Mouse (Mus musculus) intestine, embryonic 15.5 days (tissue): ENCODE results near the gene Eps8l1. TPM values are rescaled to one million over a fixed set of nuclear protein-coding genes. Genes with fewer than 3 reads are reported as not detected.
A peak's percentile ranks its signal among the peaks of the same experiment; 100 is the strongest.

Experiments
- ATAC-seq: fragments of 200-750 bp; cut with Nextera tagmentation; 2 replicates; pipeline ENCODE4 v1.8.0; 2017; ENCODE audit warnings: moderate TSS enrichment, moderate library complexity
- H3K27ac ChIP-seq: fragments of 300-500 bp; sonication (generic); 2 replicates; pipeline ENCODE4 v1.5.1; 2015; ENCODE audit warnings: mild to moderate bottlenecking, inconsistent platforms
- H3K27me3 ChIP-seq: fragments of 300-500 bp; sonication (generic); replicated peaks from 2 replicates; pipeline ENCODE4 v1.6.1; 2015; ENCODE audit warnings: inconsistent platforms
- H3K36me3 ChIP-seq: fragments of 300-500 bp; sonication (generic); 2 replicates; pipeline ENCODE4 v1.6.1; 2015; ENCODE audit warnings: inconsistent platforms
- H3K4me1 ChIP-seq: fragments of 300-500 bp; sonication (generic); replicated peaks from 2 replicates; pipeline ENCODE4 v1.6.1; 2015; ENCODE audit warnings: inconsistent platforms
- H3K4me2 ChIP-seq: fragments of 300-500 bp; sonication (generic); replicated peaks from 2 replicates; pipeline ENCODE4 v1.6.1; 2015; ENCODE audit warnings: mild to moderate bottlenecking, inconsistent platforms
- H3K4me3 ChIP-seq: fragments of 300-500 bp; sonication (generic); replicated peaks from 2 replicates; pipeline ENCODE4 v1.5.1; 2015; ENCODE audit warnings: inconsistent platforms
- H3K9ac ChIP-seq: fragments of 300-500 bp; sonication (generic); 2 replicates; pipeline ENCODE4 v1.6.1; 2015; ENCODE audit warnings: inconsistent platforms
- H3K9me3 ChIP-seq: fragments of 300-500 bp; sonication (generic); 2 replicates; pipeline ENCODE4 v1.6.1; 2016; ENCODE audit warnings: inconsistent platforms
- WGBS: fragments of 180-500 bp; shearing (Covaris S2); methylation state at CpG from one replicate; pipeline ENCODE4 v1.1.7; 2015; 5-methylcytosine and 5-hydroxymethylcytosine counted together
- polyA plus RNA-seq: library from polyadenylated mRNA; unstranded; fragments of >200 nt; fragmentation: Nextera tagmentation; extraction: Ambion mirVana; gene quantifications from 2 replicates; pipeline ENCODE4 v1.2.1, GENCODE M21; 2015

The Eps8l1 gene
- polyA plus RNA-seq, 1 experiment from 2014 or later = 3.4 TPM

GRCm38 (mm10) chr7:4502421-4503090 lies 42.1 kb downstream of the Eps8l1 start:
- H3K9me3 ChIP-seq = no peaks in the 10 kb centered on the region
- H3K27ac ChIP-seq = peak overlapping the region; percentile 85; the same call in 1 of the 2 replicates
- 9% methylated on average over 14 of the region's 14 CpGs for WGBS
- H3K4me2 ChIP-seq = peak overlapping the region; percentile 79
- peak; percentile 16 for ATAC-seq
- peaks cover 28% of the 10 kb centered on the region for H3K4me1 ChIP-seq
- H3K4me3 ChIP-seq = peak overlapping the region; percentile 86
- no peaks in the 10 kb centered on the region for H3K27me3 ChIP-seq
- H3K36me3 ChIP-seq = no peaks in the 10 kb centered on the region
- no peak overlapping the region; the same call in 1 of the 2 replicates for H3K9ac ChIP-seq

GRCm38 (mm10) chr7:4503100-4503499 lies 42.6 kb downstream of the Eps8l1 start:
- WGBS = 79% methylated on average over 4 of the region's 4 CpGs
- Histone ChIP-seq H3K36me3 (no peaks in the 10 kb centered on the region), H3K27me3 (no peaks in the 10 kb centered on the region), H3K27ac (no peak overlapping the region), H3K9ac (no peak overlapping the region), H3K4me1 (peaks cover 25% of the 10 kb centered on the region), H3K9me3 (no peaks in the 10 kb centered on the region), H3K4me2 (no peak overlapping the region), H3K4me3 (no peak overlapping the region)
- ATAC-seq = no peak

- Histone ChIP-seq H3K9ac (no peak overlapping the region), H3K27me3 (no peaks in the 10 kb centered on the region), H3K4me3 (no peak overlapping the region), H3K36me3 (no peaks in the 10 kb centered on the region), H3K9me3 (no peaks in the 10 kb centered on the region), H3K4me2 (no peak overlapping the region), H3K4me1 (peaks cover 19% of the 10 kb centered on the region), H3K27ac (no peak overlapping the region)
- no peak for ATAC-seq
- WGBS = 83% methylated on average over 5 of the region's 5 CpGs
Observed at GRCm38 (mm10) chr7:4503858-4504257, 43.4 kb downstream of the Eps8l1 start.

GRCm38 (mm10) chr7:4504646-4505435 lies 44.4 kb downstream of the Eps8l1 start:
- H3K27me3 ChIP-seq = no peaks in the 10 kb centered on the region
- H3K9me3 ChIP-seq = no peaks in the 10 kb centered on the region
- H3K36me3 ChIP-seq = no peaks in the 10 kb centered on the region
- H3K4me1 ChIP-seq = peaks cover 15% of the 10 kb centered on the region
- H3K4me3 ChIP-seq = no peak overlapping the region
- no peak overlapping the region for H3K9ac ChIP-seq
- H3K27ac ChIP-seq = no peak overlapping the region
- no peak for ATAC-seq
- no peak overlapping the region for H3K4me2 ChIP-seq
- WGBS = 59% methylated on average over 11 of the region's 11 CpGs

GRCm38 (mm10) chr7:4507220-4507619 lies 46.7 kb downstream of the Eps8l1 start:
- Histone ChIP-seq H3K9me3 (no peaks in the 10 kb centered on the region), H3K9ac (no peak overlapping the region), H3K4me1 (peaks cover 12% of the 10 kb centered on the region; the same call in 1 of the 2 replicates), H3K27me3 (no peaks in the 10 kb centered on the region), H3K4me3 (no peak overlapping the region), H3K36me3 (no peaks in the 10 kb centered on the region), H3K27ac (no peak overlapping the region), H3K4me2 (no peak overlapping the region)
- ATAC-seq = no peak
- 47% methylated on average over 3 of the region's 4 CpGs for WGBS

DNA sequence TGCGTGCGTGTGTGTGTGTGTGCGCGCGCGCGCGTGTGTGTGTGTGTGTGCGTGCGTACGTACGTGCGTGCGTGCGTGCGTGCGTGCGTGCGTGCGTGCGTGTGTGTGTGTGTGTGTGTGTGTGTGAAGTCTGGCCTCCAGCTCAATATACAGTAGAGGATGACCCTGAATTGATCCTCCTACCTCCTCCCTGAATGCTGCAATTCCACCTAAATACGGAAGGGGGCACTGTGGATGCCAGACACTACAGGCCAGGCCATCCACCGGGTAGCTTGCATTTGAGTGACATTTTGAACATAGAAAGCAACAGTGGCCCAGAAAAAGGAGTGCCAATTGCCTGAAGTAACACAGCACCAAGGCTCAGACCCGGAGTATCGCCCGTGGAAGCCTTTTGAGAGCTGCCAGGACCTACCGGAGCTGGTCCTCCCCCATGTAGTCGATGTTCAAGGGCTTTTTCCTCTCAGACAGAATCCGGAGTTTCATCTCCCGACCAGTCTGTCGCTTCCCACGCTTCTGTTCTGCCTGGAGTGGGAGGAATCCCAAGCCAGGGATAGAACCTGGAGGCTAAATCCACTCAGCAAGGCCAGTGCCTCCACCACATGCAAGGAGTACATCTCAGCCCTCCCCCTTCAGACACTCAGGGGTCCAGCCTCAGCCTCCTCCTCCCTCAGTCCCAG lies 47.7 kb downstream of the Eps8l1 start:
- no peak overlapping the region for H3K4me2 ChIP-seq
- peaks cover 8% of the 10 kb centered on the region; the same call in 1 of the 2 replicates for H3K4me1 ChIP-seq
- no peak overlapping the region for H3K4me3 ChIP-seq
- no peak overlapping the region for H3K9ac ChIP-seq
- no peaks in the 10 kb centered on the region for H3K9me3 ChIP-seq
- no peaks in the 10 kb centered on the region for H3K36me3 ChIP-seq
- H3K27ac ChIP-seq = no peak overlapping the region
- H3K27me3 ChIP-seq = no peaks in the 10 kb centered on the region
- no peak for ATAC-seq
- WGBS = 63% methylated on average over 31 of the region's 32 CpGs

GRCm38 (mm10) chr7:4508739-4509116 lies 48.3 kb downstream of the Eps8l1 start:
- Histone ChIP-seq H3K4me3 (no peak overlapping the region), H3K9ac (no peak overlapping the region), H3K27ac (no peak overlapping the region), H3K4me2 (no peak overlapping the region), H3K36me3 (no peaks in the 10 kb centered on the region), H3K27me3 (no peaks in the 10 kb centered on the region), H3K9me3 (no peaks in the 10 kb centered on the region), H3K4me1 (peaks cover 9% of the 10 kb centered on the region)
- no peak for ATAC-seq
- 87% methylated on average over 8 of the region's 8 CpGs for WGBS

DNA sequence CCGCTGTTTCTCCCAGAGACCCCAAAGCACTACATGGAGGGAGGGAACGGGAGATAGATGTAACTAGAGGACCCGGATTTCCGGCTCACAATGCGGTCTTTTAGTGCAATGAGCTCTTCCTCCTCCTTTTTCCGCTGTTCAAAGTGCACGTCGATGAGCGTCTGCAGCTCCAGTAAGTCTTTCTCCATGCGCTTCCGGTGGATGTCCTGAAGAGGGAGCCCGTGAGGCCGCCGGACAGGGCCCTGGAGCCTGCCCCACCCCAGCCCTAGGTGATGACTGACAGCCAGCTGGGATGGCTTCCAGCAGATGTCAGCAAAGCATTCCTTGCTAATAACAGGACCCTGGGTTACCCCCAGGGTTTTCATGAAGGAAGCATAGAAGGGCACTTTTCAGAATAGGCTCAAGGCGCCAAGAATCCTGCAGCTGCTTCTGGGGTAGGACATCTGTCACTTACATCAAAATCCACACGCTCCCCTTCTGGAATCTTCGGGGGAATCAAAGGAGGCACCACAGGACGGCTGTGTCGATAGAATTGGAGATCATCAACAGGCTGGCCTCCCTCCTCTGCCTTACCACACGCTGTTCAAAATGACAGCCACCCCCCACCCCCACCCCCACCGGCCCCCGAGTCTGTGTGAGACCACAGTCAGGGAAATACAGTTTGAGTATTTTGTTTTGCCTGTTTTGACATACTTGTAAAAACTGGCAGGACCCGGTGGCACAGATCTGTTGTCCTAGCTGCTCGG lies 49.6 kb downstream of the Eps8l1 start:
- no peak overlapping the region for H3K9ac ChIP-seq
- H3K4me1 ChIP-seq = peaks cover 16% of the 10 kb centered on the region
- H3K4me2 ChIP-seq = peak overlapping the region; percentile 50
- peak; percentile 89 for ATAC-seq
- 19% methylated on average over 24 of the region's 24 CpGs for WGBS
- no peaks in the 10 kb centered on the region for H3K27me3 ChIP-seq
- no peaks in the 10 kb centered on the region for H3K9me3 ChIP-seq
- H3K36me3 ChIP-seq = no peaks in the 10 kb centered on the region
- H3K27ac ChIP-seq = no peak overlapping the region
- no peak overlapping the region; the same call in 1 of the 2 replicates for H3K4me3 ChIP-seq

GRCm38 (mm10) chr7:4511489-4512224 lies 51.2 kb downstream of the Eps8l1 start:
- H3K4me2 ChIP-seq = no peak overlapping the region
- no peak overlapping the region for H3K27ac ChIP-seq
- H3K9ac ChIP-seq = no peak overlapping the region
- 69% methylated on average over 8 of the region's 8 CpGs for WGBS
- H3K27me3 ChIP-seq = no peaks in the 10 kb centered on the region
- H3K36me3 ChIP-seq = no peaks in the 10 kb centered on the region
- no peaks in the 10 kb centered on the region for H3K9me3 ChIP-seq
- peaks cover 20% of the 10 kb centered on the region for H3K4me1 ChIP-seq
- no peak for ATAC-seq
- no peak overlapping the region for H3K4me3 ChIP-seq

DNA sequence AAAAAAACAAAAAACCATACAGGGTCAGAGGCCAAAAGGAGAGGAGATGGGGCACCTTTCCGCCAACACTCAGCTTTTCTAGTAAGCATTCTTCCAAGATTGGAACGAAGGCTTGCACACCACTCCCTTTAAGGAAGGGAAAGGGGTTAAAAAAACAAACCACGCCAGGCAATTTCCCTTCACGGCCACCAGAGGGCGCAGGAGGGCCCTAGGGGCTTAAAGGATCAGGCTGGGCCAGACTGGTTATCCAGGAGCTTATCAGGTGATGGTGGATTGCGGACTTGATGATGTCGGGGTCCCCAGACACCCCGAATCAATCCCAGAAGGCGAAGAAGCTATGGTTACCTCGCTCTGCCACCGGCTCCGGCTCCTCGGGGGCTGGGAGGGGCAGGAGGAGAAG lies 52.8 kb downstream of the Eps8l1 start:
- ATAC-seq = no peak
- Histone ChIP-seq H3K9me3 (no peaks in the 10 kb centered on the region), H3K27ac (no peak overlapping the region), H3K4me2 (0 out of 2 replicates have a peak overlapping the region, but pooled peaks have one; percentile 5), H3K4me1 (peaks cover 20% of the 10 kb centered on the region), H3K27me3 (no peaks in the 10 kb centered on the region), H3K36me3 (no peaks in the 10 kb centered on the region), H3K9ac (no peak overlapping the region), H3K4me3 (no peak overlapping the region)
- 24% methylated on average over 13 of the region's 13 CpGs for WGBS
